Mouse (Mus musculus) embryonic facial prominence, embryonic 10.5 days (tissue): ENCODE results near the gene Bag6. TPM values are rescaled to one million over a fixed set of nuclear protein-coding genes. Genes with fewer than 3 reads are reported as not detected.
"Not testable (repeated sequence)": the region's sequence is repeated elsewhere in the genome, so short reads cannot be mapped to it uniquely, and the experiment has no call there.

ENCODE experiments used
- DNase-seq: peaks from one replicate; pipeline ENCODE4 v3.0.0-alpha.2; 2017; ENCODE audit warnings: low spot score
- H3K27ac ChIP-seq: fragments of 300-500 bp; sonication (generic); replicated peaks from 2 replicates; pipeline ENCODE4 v1.5.1; 2016; ENCODE audit warnings: mild to moderate bottlenecking
- H3K27me3 ChIP-seq: fragments of 300-500 bp; sonication (generic); replicated peaks from 2 replicates; pipeline ENCODE4 v1.6.1; 2016; ENCODE audit warnings: low read depth, mild to moderate bottlenecking; ENCODE audit not compliant: poor library complexity, severe bottlenecking
- H3K36me3 ChIP-seq: fragments of 300-500 bp; sonication (generic); replicated peaks from 2 replicates; pipeline ENCODE4 v1.6.1; 2016; ENCODE audit warnings: mild to moderate bottlenecking, moderate library complexity
- H3K4me1 ChIP-seq: fragments of 300-500 bp; sonication (generic); 2 replicates; pipeline ENCODE4 v1.6.1; 2016
- H3K4me3 ChIP-seq: fragments of 300-500 bp; sonication (generic); 2 replicates; pipeline ENCODE4 v1.5.1; 2016; ENCODE audit warnings: mild to moderate bottlenecking, moderate library complexity
- H3K9me3 ChIP-seq: fragments of 300-500 bp; sonication (generic); 2 replicates; pipeline ENCODE4 v1.6.1; 2016; ENCODE audit warnings: mild to moderate bottlenecking
- WGBS: fragments of 180-500 bp; shearing (Covaris S2); methylation state at CpG from one replicate; pipeline ENCODE4 v1.1.7; 2016; 5-methylcytosine and 5-hydroxymethylcytosine counted together
- polyA plus RNA-seq: library from polyadenylated mRNA; unstranded; fragments of >200 nt; fragmentation: Nextera tagmentation; extraction: Ambion mirVana; gene quantifications from 2 replicates; pipeline ENCODE4 v1.2.1, GENCODE M21; 2016

Gene Bag6
- polyA plus RNA-seq, 1 experiment from 2014 or later: 77.8 TPM

- peak within 1 kb of the TSS; percentile 90 for H3K27ac ChIP-seq
- peak; percentile 66 for DNase-seq
- under 1% methylated on average over 19 of the region's 19 CpGs for WGBS
- H3K36me3 ChIP-seq: peaks cover 50% of the 10 kb centered on the region
- H3K9me3 ChIP-seq: no peaks in the 10 kb centered on the region
- peaks cover 39% of the 10 kb centered on the region for H3K4me1 ChIP-seq
- peak within 1 kb of the TSS; percentile 98 for H3K4me3 ChIP-seq
- H3K27me3 ChIP-seq: no peaks in the 10 kb centered on the region
Measured at GRCm38 (mm10) chr17:35121871-35122303, 13.1 kb upstream of the Bag6 start, which contains the start of gene Csnk2b. TSS of gene Csnk2b (minus strand) at chr17:35122053.

- not testable (repeated sequence) for DNase-seq, H3K27me3 ChIP-seq, H3K27ac ChIP-seq, H3K4me3 ChIP-seq, H3K9me3 ChIP-seq
- Histone ChIP-seq H3K36me3 (peaks cover 45% of the 10 kb centered on the region), H3K4me1 (peaks cover 49% of the 10 kb centered on the region)
- whole genome bisulfite sequencing: 94% methylated on average over 9 of the region's 9 CpGs
Measured at GRCm38 (mm10) chr17:35123287-35123686, 11.7 kb upstream of the Bag6 start.

GRCm38 (mm10) chr17:35124261-35124896 is 10.6 kb upstream of the Bag6 start:
- 92% methylated on average over 12 of the region's 12 CpGs for WGBS
- not testable (repeated sequence) for H3K27ac ChIP-seq, H3K27me3 ChIP-seq, H3K9me3 ChIP-seq, DNase-seq, H3K4me3 ChIP-seq
- Histone ChIP-seq H3K36me3 (peaks cover 43% of the 10 kb centered on the region), H3K4me1 (peaks cover 53% of the 10 kb centered on the region)

- H3K4me3 ChIP-seq: peak overlapping the region; percentile 74; the same call in 1 of the 2 replicates
- H3K27me3 ChIP-seq: no peaks in the 10 kb centered on the region
- no peak overlapping the region for H3K27ac ChIP-seq
- DNase-seq: no peak
- H3K4me1 ChIP-seq: peaks cover 49% of the 10 kb centered on the region
- 98% methylated on average over 1 of the region's 1 CpGs for WGBS
- no peaks in the 10 kb centered on the region for H3K9me3 ChIP-seq
- H3K36me3 ChIP-seq: peaks cover 44% of the 10 kb centered on the region
Measured at GRCm38 (mm10) chr17:35125081-35125480, 9.9 kb upstream of the Bag6 start.

GRCm38 (mm10) chr17:35125578-35125977 is 9.4 kb upstream of the Bag6 start:
- H3K4me1 ChIP-seq: peaks cover 44% of the 10 kb centered on the region
- WGBS: 33% methylated on average over 6 of the region's 6 CpGs
- H3K27ac ChIP-seq: no peak overlapping the region

GRCm38 (mm10) chr17:35126206-35126611 is 8.8 kb upstream of the Bag6 start, which contains the start of gene D17H6S53E:
TSS of gene D17H6S53E (plus strand) at chr17:35126373.
- Histone ChIP-seq H3K27ac (peak within 1 kb of the TSS; percentile 90), H3K27me3 (no peaks in the 10 kb centered on the region), H3K4me3 (peak within 1 kb of the TSS; percentile 74), H3K36me3 (peaks cover 54% of the 10 kb centered on the region), H3K9me3 (no peaks in the 10 kb centered on the region), H3K4me1 (peaks cover 43% of the 10 kb centered on the region)
- WGBS: under 1% methylated on average over 36 of the region's 36 CpGs
- DNase-seq: peak; percentile 83

More at GRCm38 (mm10) chr17:35125578-35125977, 9.4 kb upstream of the Bag6 start:
- DNase-seq: no peak
- Histone ChIP-seq H3K36me3 (peaks cover 49% of the 10 kb centered on the region), H3K27me3 (no peaks in the 10 kb centered on the region), H3K4me3 (peak overlapping the region; percentile 74), H3K9me3 (no peaks in the 10 kb centered on the region)

GRCm38 (mm10) chr17:35127017-35127416 is 8.0 kb upstream of the Bag6 start:
- no peaks in the 10 kb centered on the region for H3K9me3 ChIP-seq
- 71% methylated on average over 13 of the region's 13 CpGs for WGBS
- H3K36me3 ChIP-seq: peaks cover 55% of the 10 kb centered on the region
- DNase-seq: no peak
- peaks cover 43% of the 10 kb centered on the region for H3K4me1 ChIP-seq
- H3K4me3 ChIP-seq: peak overlapping the region; percentile 74
- H3K27me3 ChIP-seq: no peaks in the 10 kb centered on the region
- peak overlapping the region; percentile 90; the same call in 1 of the 2 replicates for H3K27ac ChIP-seq

- peaks cover 35% of the 10 kb centered on the region for H3K4me1 ChIP-seq
- no peaks in the 10 kb centered on the region for H3K9me3 ChIP-seq
- H3K27ac ChIP-seq: no peak overlapping the region
- H3K36me3 ChIP-seq: peaks cover 45% of the 10 kb centered on the region
- WGBS: 70% methylated on average over 11 of the region's 11 CpGs
- H3K27me3 ChIP-seq: no peaks in the 10 kb centered on the region
- DNase-seq: no peak
- no peak overlapping the region for H3K4me3 ChIP-seq
Measured at GRCm38 (mm10) chr17:35128996-35129395, 6.0 kb upstream of the Bag6 start.

GRCm38 (mm10) chr17:35131038-35131437 is 3.9 kb upstream of the Bag6 start:
- no peak for DNase-seq
- H3K27ac ChIP-seq: no peak overlapping the region
- H3K4me3 ChIP-seq: 0 out of 2 replicates have a peak overlapping the region, but pooled peaks have one; percentile 2
- peaks cover 34% of the 10 kb centered on the region for H3K36me3 ChIP-seq
- no peaks in the 10 kb centered on the region for H3K27me3 ChIP-seq
- 92% methylated on average over 8 of the region's 8 CpGs for WGBS
- no peaks in the 10 kb centered on the region for H3K9me3 ChIP-seq
- peaks cover 23% of the 10 kb centered on the region for H3K4me1 ChIP-seq

- WGBS: 83% methylated on average over 15 of the region's 15 CpGs
- no peak within 1 kb of the TSS for H3K27ac ChIP-seq
- peaks cover 34% of the 10 kb centered on the region for H3K36me3 ChIP-seq
- peaks cover 23% of the 10 kb centered on the region for H3K4me1 ChIP-seq
- no peaks in the 10 kb centered on the region for H3K9me3 ChIP-seq
- H3K27me3 ChIP-seq: no peaks in the 10 kb centered on the region
- no peak for DNase-seq
- peak within 1 kb of the TSS; percentile 2; the same call in 1 of the 2 replicates for H3K4me3 ChIP-seq
Measured at GRCm38 (mm10) chr17:35131500-35132173, 3.3 kb upstream of the Bag6 start, which contains the start of gene Apom. TSS of gene Apom (minus strand) at chr17:35132050.

GRCm38 (mm10) chr17:35132174-35132560 is 2.8 kb upstream of the Bag6 start:
- Histone ChIP-seq H3K4me3 (no peak overlapping the region), H3K27ac (no peak overlapping the region), H3K27me3 (no peaks in the 10 kb centered on the region), H3K4me1 (peaks cover 23% of the 10 kb centered on the region), H3K36me3 (peaks cover 34% of the 10 kb centered on the region), H3K9me3 (no peaks in the 10 kb centered on the region)
- no peak for DNase-seq
- WGBS: 73% methylated on average over 3 of the region's 3 CpGs

- Histone ChIP-seq H3K36me3 (peaks cover 37% of the 10 kb centered on the region), H3K4me3 (no peak overlapping the region), H3K27ac (no peak overlapping the region), H3K4me1 (peaks cover 18% of the 10 kb centered on the region), H3K9me3 (no peaks in the 10 kb centered on the region), H3K27me3 (no peaks in the 10 kb centered on the region)
- no peak for DNase-seq
- 93% methylated on average over 7 of the region's 7 CpGs for WGBS
Measured at GRCm38 (mm10) chr17:35133517-35133916, 1.5 kb upstream of the Bag6 start.
